Mouse (Mus musculus) heart, adult 2 months (tissue): Measurements from ENCODE around the gene Arhgap18. TPM values are rescaled to one million over a fixed set of nuclear protein-coding genes. Genes with fewer than 3 reads are reported as not detected.

Source experiments
- DNase-seq, 2 experiments: peaks; one replicate each; pipeline ENCODE4 v3.0.0; 2021
- H3K27ac ChIP-seq: fragments of 200-600 bp; 2 replicates; pipeline ENCODE4 v1.8.1; 2022
- H3K27me3 ChIP-seq: fragments of 200-500 bp; 2 replicates; pipeline ENCODE4 v1.6.1; 2012; ENCODE audit warnings: mild to moderate bottlenecking, low read length, inconsistent platforms, mixed read lengths; ENCODE audit not compliant: control insufficient read depth, insufficient read depth
- H3K36me3 ChIP-seq: fragments of 200-500 bp; 2 replicates; pipeline ENCODE4 v1.6.1; 2012; ENCODE audit warnings: low read length, inconsistent platforms; ENCODE audit not compliant: control insufficient read depth, insufficient read depth
- H3K4me1 ChIP-seq: fragments of 200-500 bp; 2 replicates; pipeline ENCODE4 v1.6.1; 2011; ENCODE audit warnings: low read length; ENCODE audit not compliant: control insufficient read depth, insufficient read depth
- H3K4me3 ChIP-seq: fragments of 200-600 bp; 2 replicates; pipeline ENCODE4 v1.8.1; 2022
- H3K79me2 ChIP-seq: fragments of 200-500 bp; replicated peaks from 2 replicates; pipeline ENCODE4 v1.6.1; 2012; ENCODE audit warnings: mild to moderate bottlenecking, inconsistent platforms, low read length, moderate library complexity, mixed read lengths; ENCODE audit not compliant: control insufficient read depth, insufficient read depth
- H3K9ac ChIP-seq: fragments of 200-500 bp; 2 replicates; pipeline ENCODE4 v1.6.1; 2012; ENCODE audit warnings: low read depth, mild to moderate bottlenecking, control low read depth, inconsistent platforms, low read length, mixed read lengths
- CTCF ChIP-seq: fragments of 200-600 bp; IDR thresholded peaks from 2 replicates; pipeline ENCODE4 v1.8.1; 2022; ENCODE audit warnings: antibody characterized with exemption, mild to moderate bottlenecking, moderate library complexity
- EP300 ChIP-seq: fragments of 200-500 bp; IDR thresholded peaks from 2 replicates; pipeline ENCODE4 v1.6.1; 2011; ENCODE audit warnings: low read depth, low read length, control low read depth; ENCODE audit not compliant: insufficient read depth
- POLR2A ChIP-seq: fragments of 200-500 bp; IDR thresholded peaks from 2 replicates; pipeline ENCODE4 v1.6.1; 2011; ENCODE audit warnings: mild to moderate bottlenecking, low read depth, low read length, control low read depth; ENCODE audit not compliant: insufficient read depth
- WGBS: fragments of 180-500 bp; shearing (Covaris S2); methylation state at CpG from one replicate; pipeline ENCODE4 v1.1.7; 2018; 5-methylcytosine and 5-hydroxymethylcytosine counted together
- intact Hi-C: fragments of 180-260 bp; cut with DNase I; formaldehyde crosslinking; loops from one replicate; pipeline ENCODE4 v1.15.1; 2025
- polyA plus RNA-seq: library from polyadenylated mRNA; depleted of rRNA; stranded (reverse); fragments of >200 nt; gene quantifications from 2 replicates; pipeline ENCODE4 v1.2.3, GENCODE M21; 2012
- total RNA-seq, 2 experiments: library from RNA; stranded (reverse); gene quantifications; 2 replicates each; pipeline ENCODE4 v1.2.3; 2021

The Arhgap18 gene
- total and polyA plus RNA-seq, 3 experiments: 4.1 to 14.5 (median 13.3) TPM

DNA sequence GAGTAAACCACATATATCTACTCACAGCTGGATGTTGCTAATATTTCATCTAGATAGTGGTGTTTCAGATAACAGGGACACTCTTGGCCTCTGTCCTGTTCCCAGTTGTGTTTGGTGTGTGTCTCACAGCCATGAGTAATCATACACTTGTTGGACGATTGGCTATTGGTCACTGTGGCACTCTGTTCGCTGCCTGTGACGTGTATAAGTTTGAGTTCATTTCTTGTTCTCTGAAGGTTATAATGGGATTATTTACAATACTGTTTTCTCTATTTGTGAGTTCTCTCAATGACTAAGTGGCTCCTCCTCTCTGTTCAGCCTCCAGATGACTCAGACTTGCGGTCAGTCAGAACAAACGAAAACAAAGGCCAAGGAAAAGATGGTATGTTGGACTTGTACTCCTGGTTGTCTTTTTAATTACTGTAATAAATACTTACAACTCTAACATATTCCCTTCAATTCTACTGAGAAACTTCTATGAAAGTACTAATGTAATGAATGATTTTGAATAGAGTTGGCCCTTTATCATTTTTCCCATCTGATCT is 101.4 kb downstream of the Arhgap18 start:
- no peak overlapping the region for H3K4me3 ChIP-seq
- no peak overlapping the region for H3K9ac ChIP-seq
- 76% methylated on average over 5 of the region's 5 CpGs for WGBS
- no peaks in the 10 kb centered on the region for H3K27me3 ChIP-seq
- TF ChIP-seq POLR2A (no peak), CTCF (no peak), EP300 (no peak)
- H3K27ac ChIP-seq: no peak overlapping the region
- H3K36me3 ChIP-seq: peaks cover 13% of the 10 kb centered on the region
- no peaks in the 10 kb centered on the region for H3K79me2 ChIP-seq
- H3K4me1 ChIP-seq: peaks cover 4% of the 10 kb centered on the region
- intact Hi-C loops: no loop called here
- DNase-seq: no peak

DNA sequence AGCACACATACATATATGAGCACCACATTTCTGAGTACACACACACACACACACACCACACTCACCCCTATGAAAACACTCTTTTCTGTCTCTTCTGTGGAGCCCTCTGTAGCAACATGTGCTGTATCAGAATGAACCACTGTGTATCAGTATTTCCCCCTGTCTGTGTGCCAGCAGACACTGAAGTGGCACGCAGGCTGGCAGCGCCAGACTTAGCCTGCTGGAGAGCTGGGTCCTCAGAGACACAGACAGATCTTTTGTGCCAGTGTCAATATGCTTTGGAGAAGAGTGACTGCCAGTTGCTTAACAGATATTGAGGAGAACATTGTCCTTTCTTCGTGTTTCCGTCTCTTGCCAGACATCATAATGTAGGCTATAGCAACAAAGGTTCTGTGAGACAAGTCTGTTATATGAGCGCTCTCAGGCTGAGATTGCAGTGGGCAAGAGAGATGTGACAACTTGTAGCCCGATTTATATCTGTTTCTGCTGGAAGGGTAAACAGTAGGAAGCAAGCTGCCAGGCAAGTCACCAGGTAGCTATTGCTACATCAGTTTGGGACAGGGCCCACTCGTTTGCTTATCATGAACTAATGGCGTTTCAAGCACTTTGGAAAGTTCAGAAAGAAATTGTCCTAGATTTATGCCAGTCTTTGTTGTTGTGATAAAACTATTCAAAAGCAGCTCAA is 102.8 kb downstream of the Arhgap18 start:
- 56% methylated on average over 8 of the region's 8 CpGs for WGBS
- peak in 1 of 2 experiments; percentile 15 for DNase-seq
- Histone ChIP-seq H3K36me3 (peaks cover 5% of the 10 kb centered on the region; the same call in 1 of the 2 replicates), H3K79me2 (no peaks in the 10 kb centered on the region), H3K27ac (no peak overlapping the region), H3K4me1 (peaks cover 4% of the 10 kb centered on the region), H3K4me3 (no peak overlapping the region), H3K27me3 (no peaks in the 10 kb centered on the region), H3K9ac (no peak overlapping the region)
- TF ChIP-seq POLR2A (no peak), CTCF (no peak), EP300 (no peak)
- intact Hi-C loops: no loop called here

DNA sequence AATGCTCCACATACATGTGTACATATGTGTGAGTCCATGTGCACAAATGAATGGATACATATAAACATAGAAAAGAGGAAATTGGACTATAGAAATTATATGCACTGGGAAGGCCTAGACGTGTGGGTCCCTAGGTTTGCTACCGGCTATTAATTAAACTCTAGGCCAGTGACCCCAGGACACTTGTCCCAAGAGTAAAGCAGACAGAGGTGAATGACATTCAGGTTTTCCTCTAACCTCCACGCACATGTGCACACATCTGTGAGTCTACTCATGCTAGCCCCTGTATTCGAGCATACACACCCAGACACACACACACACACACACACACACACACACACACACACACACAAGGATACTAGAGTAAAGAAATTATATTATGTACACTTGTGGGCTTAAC is 104.4 kb downstream of the Arhgap18 start:
- no peak overlapping the region for H3K4me3 ChIP-seq
- DNase-seq: no peak
- no peak overlapping the region for H3K27ac ChIP-seq
- H3K9ac ChIP-seq: no peak overlapping the region
- intact Hi-C loops: no loop called here
- TF ChIP-seq CTCF (no peak), POLR2A (no peak)
- H3K4me1 ChIP-seq: peaks cover 4% of the 10 kb centered on the region
- no peaks in the 10 kb centered on the region for H3K79me2 ChIP-seq
- H3K27me3 ChIP-seq: no peaks in the 10 kb centered on the region
- WGBS: 58% methylated on average over 4 of the region's 4 CpGs
- peaks cover 8% of the 10 kb centered on the region for H3K36me3 ChIP-seq

DNA sequence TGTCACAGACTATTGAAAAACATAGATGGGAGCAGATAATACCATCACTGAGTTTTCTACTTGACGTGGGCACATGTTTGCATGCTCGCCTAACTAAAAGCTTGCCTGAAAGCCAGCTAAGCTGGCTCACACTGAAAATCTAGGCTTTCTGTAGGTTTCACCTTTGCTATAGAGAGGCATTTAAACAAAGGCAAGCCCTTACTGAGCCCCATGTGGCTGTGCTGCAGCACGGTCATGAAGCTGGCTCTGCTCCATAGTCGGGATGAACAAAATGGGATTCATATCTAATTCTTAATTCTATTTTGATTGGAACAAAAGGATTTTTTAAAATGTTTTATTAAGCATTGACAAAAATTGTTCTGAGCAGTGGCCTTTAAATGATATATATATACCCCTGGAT is 105.3 kb downstream of the Arhgap18 start:
- DNase-seq: no peak
- H3K36me3 ChIP-seq: peaks cover 5% of the 10 kb centered on the region
- H3K9ac ChIP-seq: no peak overlapping the region
- 84% methylated on average over 4 of the region's 4 CpGs for WGBS
- H3K27ac ChIP-seq: peak overlapping the region; percentile 18
- intact Hi-C loops: no loop called here
- peaks cover 4% of the 10 kb centered on the region for H3K4me1 ChIP-seq
- no peak for TF ChIP-seq EP300
- no peaks in the 10 kb centered on the region for H3K79me2 ChIP-seq
- H3K4me3 ChIP-seq: no peak overlapping the region; the same call in 1 of the 2 replicates
- no peaks in the 10 kb centered on the region for H3K27me3 ChIP-seq

DNA sequence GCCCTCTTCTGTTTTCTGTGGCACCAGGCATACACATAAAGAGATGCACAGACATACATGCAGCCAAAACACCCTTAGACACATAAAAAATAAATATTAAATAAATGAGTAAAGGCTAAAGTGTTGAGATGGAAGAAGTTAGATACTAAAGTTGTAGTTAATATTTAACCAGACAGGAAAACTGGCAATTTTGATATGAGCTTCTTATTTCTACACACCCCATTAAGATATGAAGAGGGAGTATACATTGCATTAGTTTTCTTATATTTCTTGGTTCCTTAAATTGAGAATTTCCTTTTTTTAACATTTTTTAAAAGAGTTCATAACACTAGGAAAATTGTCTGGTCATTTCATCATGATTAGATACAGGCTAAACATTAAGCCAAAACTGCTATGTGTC is 108.0 kb downstream of the Arhgap18 start:
- DNase-seq: no peak
- Histone ChIP-seq H3K27ac (no peak overlapping the region), H3K4me3 (no peak overlapping the region), H3K4me1 (peaks cover 4% of the 10 kb centered on the region; the same call in 1 of the 2 replicates), H3K27me3 (no peaks in the 10 kb centered on the region), H3K36me3 (peaks cover 3% of the 10 kb centered on the region), H3K79me2 (no peaks in the 10 kb centered on the region), H3K9ac (no peak overlapping the region)
- no peak for TF ChIP-seq EP300
- no peak for TF ChIP-seq CTCF
- no peak for TF ChIP-seq POLR2A
- intact Hi-C loops: no loop called here

DNA sequence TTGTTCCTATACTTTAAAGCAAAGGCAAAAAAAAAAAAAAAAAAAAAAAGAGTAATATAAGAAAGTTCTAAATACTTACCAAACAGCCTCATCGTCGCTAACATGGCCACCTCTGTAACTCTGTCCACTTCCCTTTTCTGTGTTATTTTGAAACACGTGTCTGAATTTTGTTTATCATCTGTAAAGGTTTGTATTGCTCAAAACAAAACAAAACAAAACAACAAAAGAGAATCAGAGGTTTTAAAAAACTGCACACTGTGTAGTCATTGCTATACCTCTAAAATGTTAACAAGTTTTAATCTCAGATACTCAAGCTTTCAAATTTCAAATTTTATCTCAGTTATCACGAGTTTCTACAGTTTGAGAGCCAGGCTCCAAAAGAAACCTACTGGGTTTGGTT is 109.0 kb downstream of the Arhgap18 start:
- 85% methylated on average over 4 of the region's 4 CpGs for WGBS

More for the DNA sequence above, 109.0 kb downstream of the Arhgap18 start:
- peaks cover 3% of the 10 kb centered on the region for H3K36me3 ChIP-seq
- intact Hi-C loops: no loop called here
- TF ChIP-seq EP300: no peak
- TF ChIP-seq CTCF: no peak
- TF ChIP-seq POLR2A: no peak
- H3K4me3 ChIP-seq: no peak overlapping the region
- peaks cover 4% of the 10 kb centered on the region; the same call in 1 of the 2 replicates for H3K4me1 ChIP-seq
- no peaks in the 10 kb centered on the region for H3K79me2 ChIP-seq
- DNase-seq: no peak
- H3K27ac ChIP-seq: no peak overlapping the region
- H3K27me3 ChIP-seq: no peaks in the 10 kb centered on the region
- H3K9ac ChIP-seq: no peak overlapping the region
